Mouse (Mus musculus) stomach, postnatal 0 days (tissue): ENCODE data around the gene Ank2. TPM values are rescaled to one million over a fixed set of nuclear protein-coding genes. Genes with fewer than 3 reads are reported as not detected.

Experiments
- ATAC-seq: fragments of 200-750 bp; cut with Nextera tagmentation; 2 replicates; pipeline ENCODE4 v1.8.0; 2017; ENCODE audit not compliant: low FRiP score, low TSS enrichment
- DNase-seq: peaks from one replicate; pipeline ENCODE4 v3.0.0-alpha.2; 2016; ENCODE audit warnings: low spot score
- H3K27ac ChIP-seq: fragments of 300-500 bp; sonication (generic); replicated peaks from 2 replicates; pipeline ENCODE4 v1.5.1; 2014; ENCODE audit warnings: mild to moderate bottlenecking, control low read depth
- H3K27me3 ChIP-seq: fragments of 300-500 bp; sonication (generic); 2 replicates; pipeline ENCODE4 v1.6.1; 2014; ENCODE audit warnings: low read length; ENCODE audit not compliant: control insufficient read depth, insufficient read depth
- H3K36me3 ChIP-seq: fragments of 300-500 bp; sonication (generic); 2 replicates; pipeline ENCODE4 v1.6.1; 2014; ENCODE audit warnings: low read length, mixed read lengths; ENCODE audit not compliant: control insufficient read depth, insufficient read depth
- H3K4me1 ChIP-seq: fragments of 300-500 bp; sonication (generic); replicated peaks from 2 replicates; pipeline ENCODE4 v1.6.1; 2014; ENCODE audit warnings: antibody characterized with exemption; ENCODE audit not compliant: control insufficient read depth, insufficient read depth
- H3K4me2 ChIP-seq: fragments of 300-500 bp; sonication (generic); replicated peaks from 2 replicates; pipeline ENCODE4 v1.6.1; 2014; ENCODE audit warnings: low read depth, mild to moderate bottlenecking, control low read depth, moderate library complexity
- H3K4me3 ChIP-seq: fragments of 300-500 bp; sonication (generic); 2 replicates; pipeline ENCODE4 v1.5.1; 2014; ENCODE audit warnings: low read depth, low read length, control low read depth
- H3K9ac ChIP-seq: fragments of 300-500 bp; sonication (generic); 2 replicates; pipeline ENCODE4 v1.6.1; 2014; ENCODE audit warnings: mild to moderate bottlenecking, low read length, control low read depth, mixed read lengths
- H3K9me3 ChIP-seq: fragments of 300-500 bp; sonication (generic); 2 replicates; pipeline ENCODE4 v1.6.1; 2016; ENCODE audit warnings: low read length; ENCODE audit not compliant: control insufficient read depth
- CTCF ChIP-seq: IDR thresholded peaks from 2 replicates; pipeline ENCODE4 v1.5.1; 2016; ENCODE audit warnings: antibody characterized with exemption, low read depth, mild to moderate bottlenecking, moderate library complexity
- EP300 ChIP-seq: optimal IDR thresholded peaks from 2 replicates; pipeline ENCODE3; 2016; ENCODE audit warnings: antibody characterized with exemption
- WGBS: fragments of 180-500 bp; shearing (Covaris S2); extraction: QIAGEN DNeasy Blood & Tissue Kit; methylation state at CpG from one replicate; pipeline ENCODE4 v1.1.7; 2014; 5-methylcytosine and 5-hydroxymethylcytosine counted together
- polyA plus RNA-seq: library from polyadenylated mRNA; unstranded; fragments of >200 nt; fragmentation: Nextera tagmentation; extraction: Ambion mirVana; gene quantifications from 2 replicates; pipeline ENCODE4 v1.2.1, GENCODE M21; 2015

Gene Ank2
- polyA plus RNA-seq, 1 experiment from 2014 or later = 12.3 TPM

DNA sequence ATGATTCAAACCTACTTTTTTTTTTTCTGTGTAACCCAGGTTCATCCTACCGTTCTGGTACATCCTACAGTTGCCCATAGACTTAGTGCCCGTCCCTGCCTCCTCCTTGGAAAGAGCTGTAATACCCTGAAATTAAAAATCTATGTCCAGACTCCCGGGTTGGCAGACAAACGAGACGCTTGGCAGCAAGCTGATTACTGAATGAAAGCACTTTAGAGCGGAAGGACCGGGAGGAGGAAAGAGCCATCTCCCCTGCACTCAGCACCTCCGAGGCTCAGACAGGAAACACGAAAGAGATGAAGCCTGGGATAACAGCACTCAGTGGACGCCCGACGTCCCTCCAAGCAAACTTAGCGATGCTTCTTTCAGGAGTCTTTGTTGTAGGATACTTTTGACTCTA, 69.3 kb downstream of the Ank2 start:
- DNase-seq (no peak), ATAC-seq (no peak)
- Histone ChIP-seq H3K36me3 (no peaks in the 10 kb centered on the region), H3K27ac (no peak overlapping the region), H3K4me3 (no peak overlapping the region), H3K4me2 (no peak overlapping the region), H3K9me3 (no peaks in the 10 kb centered on the region), H3K9ac (no peak overlapping the region), H3K27me3 (no peaks in the 10 kb centered on the region), H3K4me1 (no peaks in the 10 kb centered on the region)
- WGBS = 74% methylated on average over 13 of the region's 13 CpGs
- TF ChIP-seq EP300 (no peak), CTCF (no peak)

DNA sequence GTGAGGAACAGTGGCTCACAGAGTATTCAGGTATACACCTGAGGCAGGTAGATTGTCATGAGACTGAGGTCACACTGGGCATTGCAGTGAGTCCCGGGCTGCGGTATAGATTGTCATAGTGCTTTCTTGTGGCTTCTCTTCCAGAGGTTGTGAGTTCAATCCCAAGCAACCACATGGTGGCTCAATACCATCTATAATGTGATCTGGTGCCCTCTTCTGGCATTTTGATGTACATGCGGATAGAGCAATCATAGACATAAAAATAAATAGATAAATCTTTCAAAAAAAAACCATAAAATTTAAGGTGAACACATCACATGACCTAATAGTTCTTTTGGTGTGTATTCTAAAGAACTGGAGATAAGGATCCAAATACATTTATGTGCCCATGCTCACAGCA, 70.6 kb downstream of the Ank2 start:
- 90% methylated on average over 3 of the region's 3 CpGs for WGBS
- Histone ChIP-seq H3K27me3 (no peaks in the 10 kb centered on the region), H3K9me3 (no peaks in the 10 kb centered on the region), H3K27ac (no peak overlapping the region), H3K4me1 (no peaks in the 10 kb centered on the region), H3K4me2 (no peak overlapping the region), H3K9ac (no peak overlapping the region), H3K4me3 (no peak overlapping the region), H3K36me3 (no peaks in the 10 kb centered on the region)
- no peak for ATAC-seq
- TF ChIP-seq EP300 = no peak
- TF ChIP-seq CTCF = peak; percentile 60
- no peak for DNase-seq

DNA sequence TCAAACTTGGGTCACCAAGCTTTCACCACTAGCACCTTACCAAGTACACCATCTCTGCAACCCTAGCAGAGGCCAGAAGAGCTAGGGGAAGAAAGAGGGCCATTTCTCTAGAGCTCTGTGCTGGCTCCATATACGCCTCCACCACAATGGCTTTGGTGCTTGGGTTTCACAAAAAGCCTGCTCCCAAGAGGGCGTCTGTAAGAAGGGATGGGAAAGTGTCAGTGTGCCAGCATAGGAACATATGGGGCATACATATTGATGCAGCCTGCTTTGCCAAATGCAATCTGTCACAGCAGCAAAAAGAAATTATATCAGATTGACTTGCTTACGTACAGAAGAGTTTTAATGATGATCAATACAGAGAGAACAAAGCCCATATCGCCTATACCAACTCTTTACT, 82.2 kb downstream of the Ank2 start:
- Histone ChIP-seq H3K4me1 (no peaks in the 10 kb centered on the region), H3K36me3 (no peaks in the 10 kb centered on the region), H3K9me3 (no peaks in the 10 kb centered on the region), H3K27ac (no peak overlapping the region), H3K9ac (no peak overlapping the region), H3K27me3 (no peaks in the 10 kb centered on the region), H3K4me2 (no peak overlapping the region), H3K4me3 (no peak overlapping the region)
- TF ChIP-seq EP300 = no peak
- no peak for TF ChIP-seq CTCF
- 89% methylated on average over 4 of the region's 4 CpGs for WGBS
- ATAC-seq (no peak), DNase-seq (no peak)

DNA sequence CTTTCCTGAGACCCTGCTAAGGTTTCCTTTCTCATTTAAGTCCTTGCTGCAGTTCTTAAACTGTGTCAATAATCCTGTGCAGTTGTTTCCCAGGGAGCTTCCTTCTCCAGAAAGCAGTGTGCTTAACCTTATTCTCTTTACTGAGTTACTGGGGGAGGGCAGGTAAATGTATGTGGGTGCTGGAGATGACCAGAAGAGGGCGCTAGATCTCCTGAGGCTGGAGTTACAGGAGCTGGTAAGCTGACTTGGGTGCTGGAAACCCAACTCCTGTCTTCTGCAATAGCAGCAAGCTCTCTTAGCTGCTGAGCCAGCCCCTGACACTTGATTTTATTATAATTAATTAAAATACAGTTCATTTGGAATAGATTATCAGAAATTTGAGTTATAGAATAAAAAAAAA, 84.7 kb downstream of the Ank2 start:
- 22% methylated on average over 1 of the region's 1 CpGs for WGBS
- Histone ChIP-seq H3K27ac (no peak overlapping the region), H3K9me3 (no peaks in the 10 kb centered on the region), H3K27me3 (no peaks in the 10 kb centered on the region), H3K9ac (no peak overlapping the region), H3K4me2 (no peak overlapping the region), H3K4me1 (no peaks in the 10 kb centered on the region), H3K36me3 (no peaks in the 10 kb centered on the region), H3K4me3 (no peak overlapping the region)
- no peak for TF ChIP-seq CTCF
- TF ChIP-seq EP300 = no peak
- ATAC-seq (no peak), DNase-seq (no peak)

DNA sequence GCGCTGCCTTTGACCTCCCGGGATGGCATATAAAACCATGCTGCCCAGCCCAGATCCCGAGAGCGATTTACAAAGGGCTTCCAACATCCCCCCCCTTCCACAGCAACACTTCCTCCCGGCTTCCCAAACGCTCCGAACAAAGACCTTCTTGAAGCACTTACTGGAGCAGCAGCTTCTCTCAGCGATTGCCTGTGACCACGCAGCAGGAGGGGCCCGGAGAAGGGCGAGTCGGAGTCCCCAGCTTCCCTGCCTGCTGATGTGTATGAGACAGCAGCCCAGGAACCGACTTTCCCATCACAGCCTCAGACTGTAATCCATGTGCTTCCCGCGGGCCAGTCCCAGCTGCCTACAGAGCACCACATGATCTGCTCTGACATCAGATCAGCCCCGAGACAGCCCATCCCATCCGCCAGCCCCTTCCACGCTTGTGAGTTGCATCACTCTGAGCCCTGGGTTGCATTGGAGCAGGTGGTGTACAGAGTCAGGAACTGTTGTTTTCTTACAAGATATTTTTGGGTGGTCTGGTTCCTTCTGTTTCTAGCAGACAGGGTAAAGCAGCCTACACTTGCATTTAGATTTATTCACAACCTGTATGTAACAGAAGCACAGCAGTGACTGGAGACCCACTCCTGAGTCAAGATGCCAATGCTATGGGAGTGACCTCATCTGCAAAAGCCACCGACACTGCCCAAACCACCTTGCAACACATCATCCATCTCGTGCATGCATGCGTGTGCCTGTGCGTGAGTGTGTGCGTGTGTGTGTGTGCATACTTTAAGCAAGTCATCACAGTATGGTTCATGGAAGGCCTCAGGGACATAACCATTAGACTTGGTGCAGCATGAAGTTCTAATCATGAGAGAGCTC, 90.2 kb downstream of the Ank2 start:
- no peaks in the 10 kb centered on the region for H3K9me3 ChIP-seq
- peak overlapping the region; percentile 57 for H3K9ac ChIP-seq
- H3K36me3 ChIP-seq = no peaks in the 10 kb centered on the region
- peak overlapping the region; percentile 69 for H3K4me2 ChIP-seq
- H3K4me3 ChIP-seq = peak overlapping the region; percentile 51
- ATAC-seq (peak; percentile 97), DNase-seq (peak; percentile 57)
- WGBS = 16% methylated on average over 23 of the region's 23 CpGs
- TF ChIP-seq EP300 = no peak
- no peak for TF ChIP-seq CTCF
- no peaks in the 10 kb centered on the region for H3K4me1 ChIP-seq
- no peaks in the 10 kb centered on the region for H3K27me3 ChIP-seq
- peak overlapping the region; percentile 63; the same call in 1 of the 2 replicates for H3K27ac ChIP-seq

DNA sequence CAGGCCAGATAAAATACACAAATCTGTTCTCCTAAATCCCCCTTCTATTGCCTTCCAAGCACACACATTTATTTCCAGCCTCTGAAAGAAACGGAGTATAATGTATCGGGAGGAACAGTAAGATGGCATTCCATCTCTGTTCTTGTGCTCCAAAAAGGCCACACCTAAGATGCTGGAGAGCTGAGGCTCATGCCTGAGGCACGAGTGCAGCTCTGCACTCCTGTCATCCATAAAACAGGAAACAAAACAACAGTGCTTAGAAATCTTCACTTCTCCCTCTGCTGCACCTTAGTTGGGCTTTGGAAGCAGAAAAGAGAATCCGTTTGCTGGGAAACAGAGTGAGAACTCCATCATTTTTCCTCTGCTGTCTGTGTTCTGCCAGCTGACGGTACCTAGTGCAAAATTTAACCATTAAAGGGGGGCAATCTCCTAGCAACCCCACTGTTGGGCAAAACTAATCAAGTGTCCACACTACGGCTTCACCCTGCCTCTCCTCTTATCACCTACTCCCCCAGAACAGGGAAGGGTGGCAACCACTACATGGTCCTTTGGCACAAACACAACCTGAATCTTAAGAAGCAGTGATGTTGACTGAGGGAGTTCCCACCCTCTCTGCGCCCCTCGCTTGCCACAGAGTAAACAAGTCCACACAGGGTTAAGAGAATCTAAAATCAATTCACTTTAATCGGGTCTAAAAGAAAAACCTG, 91.1 kb downstream of the Ank2 start:
- Histone ChIP-seq H3K27me3 (no peaks in the 10 kb centered on the region), H3K9me3 (no peaks in the 10 kb centered on the region), H3K4me2 (peak overlapping the region; percentile 69), H3K36me3 (no peaks in the 10 kb centered on the region), H3K4me1 (no peaks in the 10 kb centered on the region), H3K9ac (peak overlapping the region; percentile 57), H3K4me3 (peak overlapping the region; percentile 51), H3K27ac (peak overlapping the region; percentile 63; the same call in 1 of the 2 replicates)
- TF ChIP-seq EP300 (no peak), CTCF (no peak)
- DNase-seq (no peak), ATAC-seq (no peak)
- WGBS = 3% methylated on average over 9 of the region's 9 CpGs
